Comparison of ENCODE assay signal across 8 mouse cellular contexts in genomic region chr7:19197985-19198384, GRCm38 (mm10). TPM values are rescaled to one million over a fixed set of nuclear protein-coding genes. Genes with fewer than 3 reads are reported as not detected.
DNase-seq lines count a peak whose midpoint lies in the region; ATAC-seq and TF ChIP-seq lines count a peak whose summit lies in the region.

No protein-coding gene starts in this region.

- no peaks in the 10 kb centered on the region for H3K36me3 ChIP-seq in heart, adult 2 months (ENCODE audit: control insufficient read depth, insufficient read depth, low read length)
- no peaks in the 10 kb centered on the region for H3K36me3 ChIP-seq in thymus, adult 2 months (ENCODE audit: control insufficient read depth, insufficient read depth, low read length)
- peaks cover 9% of the 10 kb centered on the region; the same call in 1 of the 2 replicates for H3K36me3 ChIP-seq in lung, postnatal 0 days (ENCODE audit: insufficient read depth, low read length)

- H3K4me3 ChIP-seq in heart, adult 2 months, result no peak overlapping the region
- no peak overlapping the region for H3K4me3 ChIP-seq in thymus, adult 2 months (ENCODE audit: control insufficient read depth, insufficient read depth, low read length)
- no peak overlapping the region for H3K4me3 ChIP-seq in lung, postnatal 0 days (ENCODE audit: low read depth, low read length)

- H3K9ac ChIP-seq in heart, adult 2 months (ENCODE audit: low read depth, low read length), result no peak overlapping the region
- H3K9ac ChIP-seq in lung, postnatal 0 days (replicated peaks; ENCODE audit: low read depth), result no peak overlapping the region

- H3K27ac ChIP-seq in heart, adult 2 months, result no peak overlapping the region
- H3K27ac ChIP-seq in thymus, adult 2 months (ENCODE audit: control insufficient read depth, insufficient read depth, low read length), result no peak overlapping the region
- H3K27ac ChIP-seq in lung, postnatal 0 days (ENCODE audit: low read length), result no peak overlapping the region

- no peaks in the 10 kb centered on the region for H3K79me2 ChIP-seq in heart, adult 2 months (replicated peaks; ENCODE audit: control insufficient read depth, insufficient read depth, low read length)

- TF ChIP-seq EP300 in heart, adult 2 months (IDR thresholded peaks at IDR 0.05; ENCODE audit: insufficient read depth, low read depth, low read length), result no peak
- no peak for TF ChIP-seq EP300 in lung, postnatal 0 days (IDR thresholded peaks at IDR 0.05)

- no peak overlapping the region for H3K4me2 ChIP-seq in lung, postnatal 0 days (replicated peaks; ENCODE audit: low read depth, low read length)

- 43% methylated on average over 2 of the region's 2 CpGs for WGBS in heart, adult 2 months
- 63% methylated on average over 2 of the region's 2 CpGs for WGBS in thymus, adult 2 months
- WGBS in lung, postnatal 0 days, result 47% methylated on average over 2 of the region's 2 CpGs

- intact Hi-C loops in heart, adult 2 months (cut with DNase I), result loop anchor here (2.0 kb wide), 1 partner anchor 19 kb away; no protein-coding TSS in a partner anchor
- intact Hi-C loops in heart, postnatal 10 days (cut with DNase I), result loop anchor here (2.0 kb wide), 1 partner anchor 19 kb away; no protein-coding TSS in a partner anchor

- no peaks in the 10 kb centered on the region for H3K4me1 ChIP-seq in heart, adult 2 months (ENCODE audit: control insufficient read depth, insufficient read depth, low read length)
- H3K4me1 ChIP-seq in thymus, adult 2 months (replicated peaks; ENCODE audit: control insufficient read depth, insufficient read depth, low read length), result no peaks in the 10 kb centered on the region
- H3K4me1 ChIP-seq in lung, postnatal 0 days (ENCODE audit: insufficient read depth, low read depth, low read length), result no peaks in the 10 kb centered on the region

- TF ChIP-seq POLR2A in heart, adult 2 months (IDR thresholded peaks at IDR 0.05; ENCODE audit: insufficient read depth, low read depth, low read length), result no peak
- TF ChIP-seq POLR2A in thymus, adult 2 months (IDR thresholded peaks at IDR 0.05; ENCODE audit: control insufficient read depth, extremely low read depth, insufficient read depth, low read length, poor library complexity), result no peak

- DNase-seq in heart, adult 2 months, result peak in 1 of 2 experiments; percentile 35
- DNase-seq in heart, postnatal 10 days, result no peak
- DNase-seq in thymus, adult 2 months, result peak; percentile 38
- DNase-seq in thymus, adult 18-20 months, result no peak
- no peak for DNase-seq in lung, postnatal 0 days (ENCODE audit: low spot score)
- DNase-seq in thymus, postnatal 4 days, result peak; percentile 79
- DNase-seq in embryo, embryonic 10.5 days (ENCODE audit: low spot score), result no peak
- no peak for DNase-seq in right cerebral cortex, adult 2 months (ENCODE audit: low spot score in 2 of 2)

- ATAC-seq in lung, postnatal 0 days, result no peak

- TF ChIP-seq CTCF in heart, adult 2 months (IDR thresholded peaks at IDR 0.05), result peak; percentile 71
- peak; percentile 63; the same call in 1 of the 2 replicates for TF ChIP-seq CTCF in thymus, adult 2 months (IDR thresholded peaks at IDR 0.05; ENCODE audit: borderline replicate concordance, control insufficient read depth, extremely low read depth, insufficient read depth, low read length, poor library complexity)
- peak; percentile 78 for TF ChIP-seq CTCF in lung, postnatal 0 days (IDR thresholded peaks at IDR 0.05)

- no peaks in the 10 kb centered on the region for H3K27me3 ChIP-seq in heart, adult 2 months (ENCODE audit: control insufficient read depth, insufficient read depth, low read length)
- no peaks in the 10 kb centered on the region for H3K27me3 ChIP-seq in thymus, adult 2 months (ENCODE audit: control insufficient read depth, insufficient read depth, low read length)
- H3K27me3 ChIP-seq in lung, postnatal 0 days (replicated peaks; ENCODE audit: insufficient read depth, low read length), result no peaks in the 10 kb centered on the region

- no peaks in the 10 kb centered on the region for H3K9me3 ChIP-seq in lung, postnatal 0 days (ENCODE audit: low read length)

RNA-seq across cellular contexts. Expression of gene Gpr4, which starts 14.4 kb away (rescaled TPM):
- 1 to 10 TPM; 6.8 to 7.2 TPM for total RNA-seq in heart, adult 2 months (2021)
- polyA plus RNA-seq in heart, adult 2 months (2012; rRNA removed), result 17.1 and 22.0 TPM in 2 replicates
- 10 to 100 TPM; 11.4 to 11.8 TPM for total RNA-seq in heart, postnatal 10 days (2021)
- 4.2 and 5.5 TPM in 2 replicates for polyA plus RNA-seq in thymus, adult 2 months (2012; rRNA removed)
- polyA plus RNA-seq in lung, postnatal 0 days (2015; fragmentation: Nextera tagmentation; extraction: Ambion mirVana), result 2.7 and 3.1 TPM in 2 replicates

RNA-seq across cellular contexts. Expression of gene Eml2, which starts 21.8 kb away (rescaled TPM):
- total RNA-seq in heart, adult 2 months (2021), result 10 to 100 TPM; 35.6 to 38.7 TPM
- 37.3 and 38.8 TPM in 2 replicates for polyA plus RNA-seq in heart, adult 2 months (2012; rRNA removed)
- total RNA-seq in heart, postnatal 10 days (2021), result 10 to 100 TPM; 47.8 to 56.5 TPM
- 38.9 and 40.3 TPM in 2 replicates for polyA plus RNA-seq in thymus, adult 2 months (2012; rRNA removed)
- polyA plus RNA-seq in lung, postnatal 0 days (2015; fragmentation: Nextera tagmentation; extraction: Ambion mirVana), result 17.9 and 21.7 TPM in 2 replicates

RNA-seq across cellular contexts. Expression of gene Opa3, which starts 30.1 kb away (rescaled TPM):
- total RNA-seq in heart, adult 2 months (2021), result 10 to 100 TPM; 59.9 to 66.0 TPM
- 64.6 and 91.3 TPM in 2 replicates for polyA plus RNA-seq in heart, adult 2 months (2012; rRNA removed)
- total RNA-seq in heart, postnatal 10 days (2021), result 10 to 100 TPM; 53.4 to 57.7 TPM
- polyA plus RNA-seq in thymus, adult 2 months (2012; rRNA removed), result 46.5 and 46.7 TPM in 2 replicates
- 18.8 and 19.0 TPM in 2 replicates for polyA plus RNA-seq in lung, postnatal 0 days (2015; fragmentation: Nextera tagmentation; extraction: Ambion mirVana)

RNA-seq across cellular contexts. Expression of gene Gipr, which starts 32.1 kb away (rescaled TPM):
- total RNA-seq in heart, adult 2 months (2021), result under 1 TPM in 1 of 2 experiments, not detected in 1; 0.16 TPM
- polyA plus RNA-seq in heart, adult 2 months (2012; rRNA removed), result 2.5 and 3.0 TPM in 2 replicates
- total RNA-seq in heart, postnatal 10 days (2021), result under 1 TPM; 0.50 to 0.69 TPM
- polyA plus RNA-seq in thymus, adult 2 months (2012; rRNA removed), result 0.73 and 0.79 TPM in 2 replicates
- 0.80 and 1.0 TPM in 2 replicates for polyA plus RNA-seq in lung, postnatal 0 days (2015; fragmentation: Nextera tagmentation; extraction: Ambion mirVana)

RNA-seq across cellular contexts. Expression of gene Snrpd2, which starts 48.5 kb away (rescaled TPM):
- total RNA-seq in heart, adult 2 months (2021), result 10 to 100 TPM; 58.7 to 68.7 TPM
- polyA plus RNA-seq in heart, adult 2 months (2012; rRNA removed), result 28.6 and 34.7 TPM in 2 replicates
- total RNA-seq in heart, postnatal 10 days (2021), result 10 to 100 TPM; 77.1 to 81.0 TPM
- 32.8 and 36.7 TPM in 2 replicates for polyA plus RNA-seq in thymus, adult 2 months (2012; rRNA removed)
- polyA plus RNA-seq in lung, postnatal 0 days (2015; fragmentation: Nextera tagmentation; extraction: Ambion mirVana), result 63.2 and 65.2 TPM in 2 replicates

Comparison
In these comparisons a context has a peak if more than half of its experiments do, and no peak if none do; other contexts are left out.
1. DNase-seq: peak in thymus, adult 2 months (single experiment) and thymus, postnatal 4 days (single experiment); none in heart, postnatal 10 days (0 of 2), thymus, adult 18-20 months (0 of 2), lung, postnatal 0 days (single experiment), embryo, embryonic 10.5 days (single experiment) and right cerebral cortex, adult 2 months (0 of 2).
2. Peak in every context shown above with its lines, with median percentiles within 50 percentile points of each other: CTCF ChIP-seq.